Mouse (Mus musculus): Measurements from ENCODE around the gene Selenow.
"Not testable (repeated sequence)": the region's sequence is repeated elsewhere in the genome, so short reads cannot be mapped to it uniquely, and the experiment has no call there.

Selenow gene

DNA sequence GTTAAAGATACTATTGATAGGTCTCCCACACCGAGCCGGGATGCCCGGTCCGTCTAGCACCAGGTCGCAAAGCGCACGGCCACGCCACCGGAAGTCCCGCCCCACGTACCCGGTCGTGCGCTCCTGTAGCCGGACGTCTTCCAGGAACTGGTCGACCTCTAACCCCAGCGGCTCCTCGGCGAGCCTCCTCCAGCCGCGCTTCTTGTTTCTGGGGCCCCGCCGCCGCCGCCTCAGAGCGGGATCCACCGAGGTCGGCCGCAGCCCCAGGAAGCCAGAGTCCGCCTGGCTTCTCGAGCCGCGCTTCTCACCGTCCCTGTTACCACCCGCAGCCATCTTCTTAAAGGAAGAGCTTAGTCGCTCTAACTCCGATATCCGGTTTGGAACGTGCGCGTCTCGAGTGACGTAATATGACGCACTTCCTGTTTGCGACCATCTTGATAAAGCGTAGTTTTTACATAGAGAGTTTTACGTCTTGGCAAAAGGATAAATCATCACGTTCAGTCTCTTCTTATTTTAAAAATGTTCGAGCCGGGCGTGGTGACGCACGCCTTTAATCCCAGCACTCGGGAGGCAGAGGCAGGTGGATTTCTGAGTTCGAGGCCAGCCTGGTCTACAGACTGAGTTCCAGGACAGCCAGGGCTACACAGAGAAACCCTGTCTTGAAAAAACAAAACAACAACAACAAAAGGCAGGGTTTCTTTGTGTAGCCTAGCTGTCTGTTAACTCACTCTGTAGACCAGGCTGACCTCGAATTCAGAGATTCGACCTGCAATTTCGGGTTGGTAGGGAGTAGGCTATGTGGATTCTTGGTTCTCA, 23.7 kb upstream of the Selenow start, which contains the start of gene Nop53:
Nop53 (minus strand) TSS at position 354 of the 816 bp plus-strand sequence.
- peak; percentile 88 for DNase-seq

DNA sequence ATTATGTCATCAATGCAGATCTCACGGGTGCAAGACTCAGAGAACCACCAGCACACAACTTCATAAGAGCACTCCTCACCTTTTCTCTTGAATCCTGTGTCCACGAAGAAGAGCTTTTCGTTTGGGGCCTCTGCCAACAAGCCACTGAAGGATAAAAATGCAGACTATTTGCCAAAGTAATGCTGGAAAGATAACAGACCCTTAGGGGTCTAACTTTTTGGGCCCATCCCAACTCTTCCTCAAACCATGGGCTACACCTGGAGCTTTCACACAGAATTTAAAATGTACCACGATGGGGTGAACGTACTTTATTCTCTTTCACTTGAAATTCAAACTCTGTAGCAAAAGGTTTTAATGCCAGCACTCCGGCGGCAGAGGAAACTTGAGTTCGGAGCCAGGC, 23.0 kb upstream of the Selenow start:
- DNase-seq: no peak

DNA sequence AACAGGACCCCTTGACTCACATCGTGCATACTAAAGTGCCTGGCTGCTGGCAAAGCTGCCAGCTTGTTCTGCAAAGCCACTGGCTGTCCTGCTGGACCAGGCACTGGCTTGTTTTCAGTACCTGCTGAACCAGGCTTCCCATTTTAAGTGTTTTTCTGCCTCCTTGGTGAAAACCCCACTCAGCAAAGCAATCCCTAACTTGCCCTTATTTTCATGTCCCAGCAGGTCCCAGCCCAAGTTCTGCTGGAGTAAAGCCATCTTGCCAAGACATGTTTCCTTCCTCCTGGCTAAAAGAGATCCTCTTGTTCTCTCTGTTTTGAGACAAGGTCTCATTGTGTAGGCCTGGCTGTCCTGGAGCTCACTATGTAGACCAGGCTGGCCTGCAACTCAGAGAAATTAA, 22.1 kb upstream of the Selenow start:
- DNase-seq: no peak

DNA sequence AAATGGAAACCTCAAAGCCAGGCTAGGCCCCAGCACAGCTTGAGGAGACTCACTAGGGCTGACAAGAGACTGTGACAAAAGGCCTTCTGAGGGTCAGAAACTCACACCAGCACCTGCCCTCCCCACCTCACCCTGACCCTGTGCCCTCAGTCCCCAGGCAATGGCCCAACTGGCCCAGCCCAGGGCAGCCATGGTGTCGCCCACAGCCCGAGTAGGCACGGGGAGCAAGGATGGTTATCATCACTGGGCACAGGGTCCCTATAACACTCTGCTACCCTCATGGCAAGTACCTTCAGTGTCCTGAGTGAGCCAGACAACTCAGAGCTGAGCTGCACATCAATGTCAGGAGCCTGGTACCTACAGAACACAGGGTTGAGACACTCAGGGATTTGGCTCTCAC, 16.4 kb upstream of the Selenow start:
- DNase-seq: no peak

DNA sequence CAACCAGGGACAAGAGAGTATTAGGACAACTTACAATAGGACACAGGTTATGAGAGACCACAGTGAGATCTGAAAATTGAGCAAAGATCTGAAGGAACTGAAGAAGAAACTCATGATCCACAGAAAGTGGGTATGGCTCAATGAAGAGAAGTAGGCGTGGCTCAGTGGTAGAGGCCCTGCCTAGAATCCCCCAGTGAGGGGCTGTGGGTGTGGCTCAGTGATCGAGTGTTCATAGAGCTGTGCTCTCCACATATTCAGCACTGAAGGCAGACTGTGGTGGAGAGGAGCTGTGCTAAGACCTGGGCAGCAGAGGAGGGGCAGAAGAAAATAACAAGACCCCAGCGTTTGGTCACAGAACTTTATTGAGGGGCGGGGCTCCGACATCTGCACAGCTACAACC, 15.3 kb upstream of the Selenow start:
- DNase-seq: no peak

DNA sequence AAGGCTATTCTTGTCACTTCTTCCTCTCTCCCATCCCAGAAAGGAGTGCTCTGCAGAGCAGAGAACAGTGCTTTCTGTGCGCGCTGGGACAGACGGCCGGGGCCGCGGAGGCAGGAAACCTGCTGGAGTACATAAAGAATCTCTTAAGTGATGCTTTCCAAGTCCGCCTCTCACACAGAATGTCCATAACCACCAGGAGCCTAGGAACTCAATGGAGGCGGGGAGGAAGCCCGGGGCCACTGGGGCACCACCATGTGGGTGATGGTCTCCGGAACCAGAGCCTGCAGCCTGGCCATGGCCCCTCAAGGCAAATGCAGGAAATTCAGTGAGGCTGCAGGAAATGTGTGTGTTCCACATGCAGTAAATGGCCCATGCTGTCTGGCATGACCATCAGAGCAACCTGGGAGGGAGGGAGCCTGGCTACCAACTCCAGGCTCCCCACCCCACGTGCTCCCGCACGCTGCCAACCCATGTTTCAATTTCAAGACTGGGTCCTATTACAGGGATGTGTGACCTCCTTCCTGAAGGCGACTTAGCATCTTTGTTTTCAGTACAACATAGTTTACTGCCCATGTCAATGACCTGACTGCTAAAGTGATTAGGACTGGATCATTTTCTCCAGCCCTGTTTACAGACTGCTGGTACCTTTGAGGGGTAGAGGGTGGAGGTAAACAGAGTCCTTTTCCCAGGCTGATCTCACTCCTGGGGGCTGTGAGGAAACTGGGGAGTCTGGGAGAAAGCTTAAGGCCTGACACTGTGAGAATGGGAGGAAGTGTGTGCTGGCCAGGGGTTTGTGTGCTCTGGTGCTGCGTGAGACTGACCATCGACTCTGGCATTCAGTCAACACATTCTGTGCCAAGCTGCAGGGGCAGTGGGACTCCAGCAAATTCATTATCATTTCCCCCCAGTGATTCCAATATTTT, 11.5 kb upstream of the Selenow start:
- peak; percentile 53 for DNase-seq

DNA sequence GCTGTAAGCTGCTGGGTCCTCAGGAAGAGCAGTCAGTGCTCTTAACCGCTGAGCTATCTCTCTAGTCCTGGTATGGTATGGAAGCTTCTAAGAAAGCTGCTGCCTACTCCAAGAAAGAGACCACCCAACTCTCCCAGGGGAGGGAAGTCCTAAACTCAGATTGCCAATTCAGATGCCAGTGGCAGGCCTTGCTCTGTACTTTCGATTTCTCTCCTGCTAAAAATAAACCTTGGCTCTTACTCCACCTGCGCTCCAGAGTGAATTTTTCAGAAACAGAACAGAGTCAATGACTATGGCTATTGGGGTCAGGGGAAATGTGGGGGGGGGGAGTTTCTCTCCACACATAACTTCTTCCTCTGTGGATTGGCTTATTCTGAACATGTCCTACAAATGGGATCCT, 9.4 kb upstream of the Selenow start:
- no peak for DNase-seq

DNA sequence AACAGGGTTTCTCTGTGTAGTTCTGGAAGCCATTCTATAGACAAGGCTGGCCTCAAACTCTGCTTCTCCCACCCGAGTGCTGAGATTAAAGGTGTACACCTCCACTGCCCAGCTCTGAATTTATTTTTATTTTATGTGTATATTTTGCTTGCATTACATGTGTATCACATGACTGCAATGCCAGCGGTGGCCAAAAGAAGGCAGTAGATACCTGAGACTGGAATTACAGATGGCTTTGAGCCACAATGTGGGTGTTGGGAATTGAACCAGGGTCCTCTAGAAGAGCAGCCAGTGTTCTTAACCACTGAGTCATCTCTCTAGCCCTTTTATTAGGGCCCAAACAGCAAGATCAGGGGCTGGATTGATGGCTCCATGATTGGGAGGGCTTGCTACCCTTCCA, 8.3 kb upstream of the Selenow start:
- no peak for DNase-seq

DNA sequence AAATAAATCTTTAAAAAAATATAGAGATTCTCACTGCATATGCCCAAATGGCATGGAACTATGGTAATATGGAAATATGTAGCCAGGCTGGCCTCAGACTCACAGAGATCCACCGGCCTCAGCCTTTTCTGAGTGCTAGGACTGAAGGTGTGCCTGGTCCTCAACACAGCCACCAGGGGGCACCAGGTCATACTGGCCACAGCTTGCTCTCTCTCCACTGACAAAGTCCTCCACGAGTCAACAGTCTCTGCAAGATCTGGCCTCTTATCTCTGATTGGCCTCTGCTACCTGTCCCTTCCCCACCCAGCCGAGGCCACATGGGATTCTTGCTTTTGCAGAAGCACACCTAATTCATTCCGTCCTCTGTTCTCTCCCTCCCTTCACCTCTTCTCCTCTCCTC, 7.7 kb upstream of the Selenow start:
- peak; percentile 44 for DNase-seq

DNA sequence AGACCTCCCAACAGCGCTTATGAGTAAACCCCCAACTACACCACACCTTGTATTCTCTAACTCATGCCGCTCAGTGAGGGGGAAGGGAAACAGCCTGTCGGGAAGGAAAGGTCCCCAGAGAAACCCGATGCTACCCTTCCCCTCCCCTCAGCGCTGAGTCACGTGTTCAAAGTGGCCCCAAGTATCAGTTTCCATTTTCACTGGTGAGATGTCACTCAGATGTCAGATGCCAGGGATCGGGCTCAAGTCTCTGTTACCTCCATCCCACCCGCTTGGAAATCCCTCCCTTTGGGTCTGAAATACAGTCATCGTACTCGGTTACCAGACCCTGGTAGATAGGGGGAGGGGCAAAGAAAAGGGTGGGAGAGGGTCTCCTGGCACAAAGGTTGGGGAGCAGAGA, 406 bp downstream of the Selenow start:
- DNase-seq: no peak

DNA sequence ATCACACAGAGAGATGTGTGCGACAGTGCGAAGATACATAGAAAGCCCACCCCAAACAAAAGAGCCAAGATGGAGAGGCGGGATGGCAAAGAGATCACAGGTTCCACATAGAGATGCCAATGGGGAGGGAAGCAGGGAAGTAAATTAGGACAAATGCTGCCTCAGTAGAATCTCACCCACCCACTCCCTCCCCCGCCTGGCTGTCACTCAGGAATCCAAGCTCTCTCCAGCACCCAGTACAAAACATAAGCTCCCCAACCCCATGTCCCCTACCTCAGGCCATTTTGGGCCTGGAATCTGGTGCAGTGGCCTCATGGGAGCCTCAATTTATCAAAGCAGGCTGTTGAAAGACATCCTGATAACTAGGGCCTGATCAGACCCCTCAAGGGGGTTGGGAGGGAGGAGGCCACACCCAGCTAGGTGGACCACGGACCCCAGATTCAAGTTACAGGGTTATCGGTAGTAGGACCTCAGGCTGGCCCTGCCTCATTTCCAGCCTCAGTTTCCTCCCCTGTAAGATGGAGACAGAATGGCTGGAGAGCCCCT, 1.5 kb downstream of the Selenow start:
- no peak for DNase-seq

DNA sequence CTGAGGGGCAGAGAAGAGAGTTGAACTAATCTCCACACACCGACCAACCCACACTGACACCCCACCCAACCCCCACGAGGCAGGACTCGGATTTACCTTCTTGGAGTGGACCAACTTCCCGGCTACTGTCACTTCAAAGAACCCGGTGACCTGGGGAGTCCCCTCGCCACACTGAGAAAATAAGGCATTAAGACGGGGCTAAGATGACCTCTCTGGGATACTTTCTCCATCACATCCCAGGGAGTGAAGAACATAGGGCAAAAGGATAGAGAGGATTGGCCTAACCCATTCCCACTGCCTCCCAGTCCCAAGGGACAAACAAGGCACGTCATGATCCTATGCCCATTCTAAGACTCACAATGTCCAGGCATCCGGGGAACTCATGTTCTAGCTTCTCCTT, 2.3 kb downstream of the Selenow start:
- no peak for DNase-seq

DNA sequence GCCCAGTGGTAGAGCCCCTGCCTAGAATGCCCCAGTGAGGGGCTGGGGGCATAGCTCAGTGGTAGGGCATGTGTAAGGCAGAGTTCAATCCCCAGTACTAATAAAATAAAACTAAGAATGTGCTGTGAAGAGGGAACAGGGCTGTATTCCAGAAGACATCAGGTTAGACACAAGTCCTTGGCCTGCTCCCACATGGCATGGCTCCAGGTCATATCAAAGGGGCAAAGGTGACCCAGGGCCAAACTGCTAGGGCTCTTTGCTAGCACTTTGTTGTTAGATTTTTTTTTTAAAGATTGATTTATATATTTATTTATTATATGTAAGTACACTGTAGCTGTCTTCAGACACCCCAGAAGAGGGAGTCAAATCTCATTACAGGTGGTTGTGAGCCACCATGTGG, 3.8 kb downstream of the Selenow start:
- DNase-seq: no peak

DNA sequence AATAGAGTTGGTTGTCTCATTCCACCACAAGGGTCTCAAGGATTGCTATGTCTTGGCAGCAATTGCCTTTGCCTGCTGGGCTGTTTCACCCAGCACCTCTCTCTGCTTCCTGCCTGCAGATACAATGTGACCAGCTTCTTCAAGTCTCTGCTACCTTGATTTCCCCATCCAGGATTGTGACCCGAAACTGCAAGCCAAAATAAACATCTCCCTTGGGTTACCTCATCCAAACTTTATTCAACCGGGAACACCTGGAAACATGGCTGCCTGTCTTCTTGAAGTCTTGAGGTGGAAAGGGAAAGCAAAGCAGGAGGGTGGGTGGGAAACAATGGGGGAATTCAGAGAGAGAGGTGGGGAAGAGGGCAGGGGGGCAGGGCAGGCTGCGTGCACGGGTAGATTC, 5.2 kb downstream of the Selenow start:
- DNase-seq: no peak

DNA sequence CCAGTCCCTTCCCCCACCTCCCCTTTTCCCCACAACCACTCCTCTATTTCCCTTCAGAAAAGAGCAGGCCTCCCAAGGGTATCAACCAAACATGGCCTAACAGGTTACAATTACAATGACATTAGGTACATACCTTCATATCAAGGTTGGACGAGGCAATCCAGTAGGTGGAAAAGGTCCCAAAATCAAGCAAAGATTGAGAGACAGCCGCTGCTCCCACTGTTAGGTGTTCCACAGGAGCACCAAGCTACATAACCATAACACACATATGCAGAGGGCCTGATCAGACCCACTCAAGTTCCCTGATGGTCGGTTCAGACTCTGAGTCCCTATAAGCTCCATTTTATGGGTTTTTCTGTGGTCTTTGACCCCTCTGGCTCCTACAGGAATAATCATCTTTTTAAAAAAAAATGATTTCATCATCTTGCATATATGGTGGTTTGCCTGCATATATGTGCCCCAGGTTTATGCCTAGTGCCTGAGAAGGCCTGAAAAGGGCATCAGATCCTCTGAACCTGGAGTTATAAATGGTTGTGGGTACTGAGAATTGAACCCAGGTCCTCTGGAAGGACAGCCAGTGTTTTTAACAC, 6.0 kb downstream of the Selenow start:
- DNase-seq: no peak

DNA sequence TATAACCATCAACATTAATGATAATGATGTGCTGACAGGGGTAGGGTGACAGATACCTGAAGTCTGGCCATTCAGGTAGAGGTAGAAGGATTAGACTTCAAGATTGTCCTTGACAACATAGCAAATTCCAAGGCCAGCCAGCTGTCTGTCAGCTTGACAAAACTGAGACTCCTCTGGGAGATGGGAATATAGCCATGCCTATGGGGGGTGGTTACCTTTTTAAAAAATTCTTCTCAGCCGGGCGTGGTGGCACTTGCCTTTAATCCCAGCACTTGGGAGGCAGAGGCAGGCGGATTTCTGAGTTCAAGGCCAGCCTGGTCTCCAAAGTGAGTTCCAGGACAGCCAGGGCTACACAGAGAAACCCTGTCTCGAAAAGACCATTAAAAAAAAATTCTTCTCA, 6.5 kb downstream of the Selenow start:
- DNase-seq: not testable (repeated sequence)

DNA sequence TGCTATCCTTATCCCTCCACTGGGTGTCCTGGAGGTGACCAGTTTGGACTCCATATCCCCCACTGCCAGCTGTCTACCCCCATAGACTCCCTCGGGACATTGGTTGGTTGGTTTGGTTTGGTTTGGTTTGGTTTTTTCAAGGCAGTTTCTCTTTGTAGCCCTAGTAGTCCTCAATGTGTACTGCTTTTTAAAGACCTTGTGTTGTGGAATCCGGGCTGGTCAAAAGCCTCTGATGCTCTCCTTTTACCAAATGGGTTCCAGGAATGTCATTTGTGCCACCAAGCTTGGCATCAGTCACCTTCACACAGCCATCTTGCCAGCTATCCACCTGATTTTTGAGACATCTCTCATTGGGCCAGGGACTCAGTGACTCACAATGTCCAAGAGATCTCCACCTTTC, 7.5 kb downstream of the Selenow start:
- no peak for DNase-seq

DNA sequence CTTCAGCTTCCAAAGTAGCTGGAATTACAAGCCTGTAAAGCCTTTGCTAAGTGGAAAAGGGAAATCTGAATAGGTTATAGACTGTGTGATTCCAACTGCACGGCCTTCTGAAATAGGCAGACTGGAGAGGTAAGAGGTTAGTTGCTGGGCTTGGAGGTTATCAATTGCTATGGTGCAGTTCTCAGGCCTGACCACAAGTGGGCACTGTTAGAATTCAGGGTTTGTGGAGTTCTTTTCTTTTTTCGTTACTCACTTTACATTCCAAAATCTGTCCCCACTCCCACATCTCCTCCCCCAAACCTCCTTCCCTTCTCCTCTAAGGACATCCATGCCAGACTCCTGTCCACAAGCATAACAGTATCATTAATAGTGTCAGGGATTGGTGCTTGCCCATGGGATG, 8.0 kb downstream of the Selenow start:
- DNase-seq: peak; percentile 48

DNA sequence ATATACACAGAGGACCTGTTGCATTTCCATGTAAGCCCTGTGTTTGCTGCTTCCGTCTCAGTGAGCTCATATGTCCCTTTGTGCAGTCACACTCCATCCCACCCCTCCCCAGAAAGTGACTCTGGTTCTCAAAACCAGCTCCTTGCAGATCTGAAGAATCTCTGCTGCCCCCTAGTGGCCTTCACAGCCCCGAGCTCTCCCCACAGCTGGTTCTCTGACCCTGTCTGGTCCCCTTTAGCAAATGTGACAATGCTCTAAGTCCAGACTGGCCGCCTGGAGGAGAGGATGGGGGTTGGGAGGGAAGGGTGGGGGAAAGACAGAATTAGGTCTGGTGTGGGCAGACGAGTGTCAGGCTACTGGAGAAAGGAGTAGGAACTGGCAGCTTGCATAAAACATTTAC, 10.0 kb downstream of the Selenow start:
- DNase-seq: peak; percentile 80

DNA sequence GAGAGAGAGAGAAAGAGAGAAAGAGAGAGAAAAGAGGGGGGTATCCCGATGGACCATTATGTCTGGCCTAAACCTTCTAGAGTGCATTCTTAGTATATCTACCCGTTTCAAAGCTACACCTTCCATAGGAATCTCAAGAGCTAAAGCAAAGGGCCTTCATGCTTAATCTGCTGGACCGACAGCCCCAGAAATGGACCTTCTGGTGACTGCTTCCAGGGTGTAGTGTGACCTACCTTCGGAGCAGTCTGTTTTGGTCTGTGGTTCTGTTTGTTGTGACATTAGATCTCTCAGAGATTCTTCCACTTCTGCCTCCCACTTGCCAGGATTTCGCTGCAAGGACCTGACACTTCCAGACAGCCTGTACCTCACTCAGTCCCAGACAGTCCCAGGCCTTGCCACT, 11.7 kb downstream of the Selenow start:
- DNase-seq: no peak

DNA sequence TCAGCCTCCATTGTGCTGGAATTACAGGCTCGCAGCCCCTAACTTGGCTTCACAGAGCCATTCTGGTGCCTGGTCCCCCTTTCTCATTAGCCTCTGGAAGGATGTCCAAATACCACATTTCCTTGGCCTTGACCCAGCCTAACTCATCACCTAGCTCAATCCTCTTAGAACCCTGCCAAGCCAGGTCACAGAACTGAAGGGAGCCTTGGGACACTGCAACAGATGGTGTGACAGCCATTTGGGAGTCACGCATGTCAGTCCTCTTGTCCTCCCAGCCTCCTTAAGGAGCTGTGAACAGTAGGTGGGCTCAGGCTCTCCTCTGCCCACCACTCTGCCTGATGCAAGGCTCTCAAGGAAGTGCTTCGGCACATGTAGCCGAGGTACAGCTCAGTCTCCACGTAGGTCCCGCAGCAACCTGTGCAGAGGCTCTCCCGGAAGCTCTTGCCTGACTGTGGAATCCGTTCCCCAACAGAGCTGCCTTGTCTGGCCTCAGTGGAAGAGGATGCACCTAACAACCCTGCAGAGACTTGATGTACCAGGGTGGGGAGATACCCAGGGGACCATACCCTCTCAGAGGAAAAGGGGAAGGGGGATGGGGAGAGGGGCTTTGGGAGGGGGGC, 14.1 kb downstream of the Selenow start:
- DNase-seq: no peak

DNA sequence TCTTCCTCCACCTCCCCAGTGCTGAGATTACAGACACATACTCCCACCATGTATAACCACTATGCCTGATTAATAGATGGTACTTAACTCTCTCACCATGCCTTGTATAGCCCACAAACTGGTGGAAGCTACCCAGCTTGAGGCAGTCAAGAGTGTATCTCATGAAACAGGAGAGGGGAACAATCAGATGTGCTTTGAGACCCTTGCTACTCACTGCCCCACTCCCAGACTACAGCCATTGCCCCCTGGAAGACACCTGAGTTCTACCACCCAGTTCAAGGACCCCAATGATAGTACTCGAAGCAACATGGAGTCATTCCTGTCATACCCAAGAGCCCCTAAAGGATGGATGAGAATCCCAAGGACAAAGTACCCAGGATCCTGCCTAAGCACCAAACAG, 15.6 kb downstream of the Selenow start:
- DNase-seq: no peak

DNA sequence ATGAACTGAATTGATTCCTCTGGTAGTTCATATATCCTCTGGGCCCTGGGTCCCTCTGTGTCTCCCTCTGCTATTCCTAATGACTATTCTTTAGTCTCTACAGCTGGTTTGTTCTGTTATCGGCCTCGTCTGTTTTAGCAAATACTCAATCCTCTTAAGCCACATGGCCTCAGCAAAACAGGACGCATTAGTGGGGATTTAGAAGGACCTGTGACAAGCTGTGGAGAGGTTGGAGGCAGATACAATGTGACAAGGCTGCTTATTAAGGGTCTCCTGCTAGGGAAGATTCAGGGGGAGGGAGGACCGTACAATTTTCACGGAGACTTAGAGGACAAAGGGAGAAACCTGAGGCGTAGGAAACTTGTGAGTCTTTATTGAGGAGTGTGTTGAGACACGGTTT, 16.3 kb downstream of the Selenow start:
- DNase-seq: no peak
